Mouse (Mus musculus): ENCODE measurements around the gene Uncx. TPM values are rescaled to one million over a fixed set of nuclear protein-coding genes. Genes with fewer than 3 reads are reported as not detected.

Uncx gene
- not detected for polyA plus RNA-seq (2015; fragmentation: Illumina TruSeq; extraction: RNeasy Lipid Tissue Mini Kit (QIAGEN cat#74804); ENCODE audit: insufficient read depth, low read depth, low replicate concordance)

GRCm38 (mm10) chr5:139543214-139543613 lies at the start of gene Uncx:
Gene Uncx, plus strand, starts transcription at chr5:139543494.

Other genes starting within 250 kb of the Uncx start
- 1.5 TPM for gene Adap1, start 217.9 kb upstream of the Uncx start, polyA plus RNA-seq (2015; fragmentation: Illumina TruSeq; extraction: RNeasy Lipid Tissue Mini Kit (QIAGEN cat#74804); ENCODE audit: insufficient read depth, low read depth, low replicate concordance)
- 17.0 TPM for gene Cox19, start 192.1 kb upstream of the Uncx start, polyA plus RNA-seq (2015; fragmentation: Illumina TruSeq; extraction: RNeasy Lipid Tissue Mini Kit (QIAGEN cat#74804); ENCODE audit: insufficient read depth, low read depth, low replicate concordance)
- not detected for gene Cyp2w1, start 190.9 kb upstream of the Uncx start, polyA plus RNA-seq (2015; fragmentation: Illumina TruSeq; extraction: RNeasy Lipid Tissue Mini Kit (QIAGEN cat#74804); ENCODE audit: insufficient read depth, low read depth, low replicate concordance)
- gene Gpr146, start 165.8 kb upstream of the Uncx start, polyA plus RNA-seq (2015; fragmentation: Illumina TruSeq; extraction: RNeasy Lipid Tissue Mini Kit (QIAGEN cat#74804); ENCODE audit: insufficient read depth, low read depth, low replicate concordance) = 4.9 TPM
- gene C130050O18Rik, start 138.2 kb upstream of the Uncx start, polyA plus RNA-seq (2015; fragmentation: Illumina TruSeq; extraction: RNeasy Lipid Tissue Mini Kit (QIAGEN cat#74804); ENCODE audit: insufficient read depth, low read depth, low replicate concordance) = not detected
- 1.6 TPM for gene Gper1, start 120.3 kb upstream of the Uncx start, polyA plus RNA-seq (2015; fragmentation: Illumina TruSeq; extraction: RNeasy Lipid Tissue Mini Kit (QIAGEN cat#74804); ENCODE audit: insufficient read depth, low read depth, low replicate concordance)
- 2.1 TPM for gene 3110082I17Rik, start 83.0 kb upstream of the Uncx start, polyA plus RNA-seq (2015; fragmentation: Illumina TruSeq; extraction: RNeasy Lipid Tissue Mini Kit (QIAGEN cat#74804); ENCODE audit: insufficient read depth, low read depth, low replicate concordance)
- 5.1 TPM for gene Zfand2a, start 58.9 kb upstream of the Uncx start, polyA plus RNA-seq (2015; fragmentation: Illumina TruSeq; extraction: RNeasy Lipid Tissue Mini Kit (QIAGEN cat#74804); ENCODE audit: insufficient read depth, low read depth, low replicate concordance)
- gene Micall2, start 192.8 kb downstream of the Uncx start, polyA plus RNA-seq (2015; fragmentation: Illumina TruSeq; extraction: RNeasy Lipid Tissue Mini Kit (QIAGEN cat#74804); ENCODE audit: insufficient read depth, low read depth, low replicate concordance) = 0.96 TPM
- gene Ints1, start 232.2 kb downstream of the Uncx start, polyA plus RNA-seq (2015; fragmentation: Illumina TruSeq; extraction: RNeasy Lipid Tissue Mini Kit (QIAGEN cat#74804); ENCODE audit: insufficient read depth, low read depth, low replicate concordance) = 12.3 TPM
- gene Mafk, start 248.0 kb downstream of the Uncx start, polyA plus RNA-seq (2015; fragmentation: Illumina TruSeq; extraction: RNeasy Lipid Tissue Mini Kit (QIAGEN cat#74804); ENCODE audit: insufficient read depth, low read depth, low replicate concordance) = 7.3 TPM

Data from pancreas, adult 10 weeks (tissue).